Mouse (Mus musculus): ENCODE results near the gene Cxcr1.
"Not testable (repeated sequence)": the region's sequence is repeated elsewhere in the genome, so short reads cannot be mapped to it uniquely, and the experiment has no call there.

Gene Cxcr1

DNA sequence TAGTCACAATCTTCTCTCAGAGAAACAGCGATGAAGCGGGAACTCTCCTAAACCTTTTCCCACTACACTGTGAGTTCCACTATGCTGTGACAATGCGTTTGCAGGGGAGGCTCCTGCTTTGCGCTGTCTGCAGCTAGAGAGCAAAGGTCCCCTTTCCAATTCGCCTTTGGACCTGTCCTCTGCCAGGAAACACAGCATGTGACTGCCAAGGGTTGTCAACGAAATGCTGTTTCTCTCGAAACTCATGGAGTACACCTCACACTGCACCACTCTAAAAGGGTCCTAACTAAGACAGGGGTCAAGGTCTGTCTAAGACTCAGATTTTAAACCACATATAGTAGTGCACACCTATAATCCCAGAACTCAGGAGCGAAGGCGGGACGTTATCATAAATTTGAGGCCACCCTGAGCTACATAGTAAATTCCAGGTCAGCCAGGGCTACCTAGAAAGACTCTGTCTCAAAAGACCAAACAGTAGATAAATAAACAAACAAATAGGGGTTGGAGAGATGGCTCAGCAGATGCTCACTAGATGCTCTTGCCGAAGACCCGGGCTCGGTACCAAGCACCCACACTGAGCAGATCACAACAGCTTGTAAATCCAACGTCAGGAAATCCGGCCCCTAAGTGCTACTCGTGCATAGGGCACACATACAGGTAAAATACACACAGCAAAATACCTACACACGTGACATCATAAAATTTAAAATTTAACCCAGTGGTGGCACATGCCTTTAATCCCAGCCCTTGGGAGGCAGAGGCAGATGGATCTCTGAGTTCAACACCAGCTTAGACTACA is 2.4 kb upstream of the Cxcr1 start:
- in situ Hi-C loops (cut with MboI; ENCODE audit: low sequenced_read_pairs), result no loop called here

DNA sequence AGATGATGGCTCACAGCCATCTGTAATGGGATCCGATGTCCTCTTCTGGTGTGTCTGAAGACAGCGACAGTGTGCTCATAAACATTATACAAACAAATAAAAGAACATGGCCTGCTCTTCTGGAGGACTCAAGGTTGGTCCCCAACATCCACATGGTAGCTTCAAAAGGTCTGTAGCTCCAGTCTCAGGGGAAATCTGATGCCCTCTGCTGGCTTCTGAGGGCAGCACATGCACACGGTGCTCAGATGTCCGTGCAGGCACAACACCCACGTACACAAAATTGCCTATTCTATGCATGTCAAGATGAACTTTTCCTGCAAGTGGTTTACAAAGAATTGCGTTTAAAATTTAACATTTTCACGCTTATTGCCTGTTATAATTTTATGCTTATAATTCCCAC is 1.5 kb upstream of the Cxcr1 start:
- in situ Hi-C loops (cut with MboI; ENCODE audit: low sequenced_read_pairs), result no loop called here

DNA sequence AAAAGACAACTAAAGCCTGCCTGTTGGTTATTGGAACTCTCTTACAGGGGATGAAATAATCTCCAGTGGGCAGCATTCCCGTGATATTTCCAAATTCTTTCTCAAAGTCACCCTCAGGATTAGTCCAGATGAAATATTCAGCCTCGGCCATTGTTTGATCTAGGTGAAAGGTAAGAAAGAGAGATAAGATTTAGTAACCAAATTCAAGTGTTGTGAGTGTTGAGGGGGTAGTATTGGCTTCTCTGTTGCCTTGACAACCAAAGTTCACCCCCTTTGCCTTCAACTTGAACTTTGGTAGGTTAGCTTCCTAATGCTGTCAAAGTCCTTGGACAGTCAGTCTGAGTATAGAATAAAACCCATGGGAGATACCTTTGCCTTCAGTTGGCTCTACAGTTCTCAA is 1.7 kb downstream of the Cxcr1 start:
- in situ Hi-C loops (cut with MboI; ENCODE audit: low sequenced_read_pairs), result no loop called here

DNA sequence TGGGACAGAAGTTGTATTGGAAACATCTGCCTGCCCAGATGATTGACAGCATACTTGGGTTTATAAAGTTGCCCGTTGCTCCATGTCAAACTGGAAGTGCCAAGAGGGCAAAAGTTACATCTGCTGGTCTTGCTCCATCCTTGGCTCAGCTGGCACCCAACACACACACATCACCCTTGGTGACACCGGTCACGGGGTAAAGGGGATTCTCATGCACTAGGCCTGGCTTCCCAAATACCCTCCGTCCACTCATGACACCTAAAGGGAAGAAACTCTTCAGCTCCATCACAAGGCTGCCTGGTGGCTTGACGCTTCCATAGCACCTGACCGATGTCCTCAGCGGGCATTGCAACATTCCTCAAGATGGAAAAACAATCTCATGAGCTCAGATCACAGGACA is 4.0 kb downstream of the Cxcr1 start:
- in situ Hi-C loops (cut with MboI; ENCODE audit: low sequenced_read_pairs), result no loop called here

DNA sequence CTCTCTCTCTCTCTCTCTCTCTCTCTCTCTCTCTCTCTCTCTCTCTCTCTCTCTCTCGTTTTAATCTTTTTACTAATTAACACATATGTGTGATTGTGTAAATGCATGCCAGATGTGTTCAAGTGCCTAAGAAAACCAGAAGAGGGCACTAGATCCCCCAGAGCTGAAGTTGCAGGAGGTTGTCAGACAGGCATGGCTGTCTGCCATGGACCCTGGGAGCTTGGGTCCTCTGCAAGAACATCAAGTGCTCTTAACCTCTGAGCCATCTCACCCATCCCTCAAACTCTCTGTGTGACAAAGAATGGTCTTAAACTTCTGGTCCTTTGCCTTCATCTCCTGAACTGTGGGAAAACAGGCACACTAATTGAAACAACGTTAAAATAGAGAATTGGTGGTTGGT is 11.4 kb downstream of the Cxcr1 start:
- in situ Hi-C loops (cut with MboI; ENCODE audit: low sequenced_read_pairs), result no loop called here

DNA sequence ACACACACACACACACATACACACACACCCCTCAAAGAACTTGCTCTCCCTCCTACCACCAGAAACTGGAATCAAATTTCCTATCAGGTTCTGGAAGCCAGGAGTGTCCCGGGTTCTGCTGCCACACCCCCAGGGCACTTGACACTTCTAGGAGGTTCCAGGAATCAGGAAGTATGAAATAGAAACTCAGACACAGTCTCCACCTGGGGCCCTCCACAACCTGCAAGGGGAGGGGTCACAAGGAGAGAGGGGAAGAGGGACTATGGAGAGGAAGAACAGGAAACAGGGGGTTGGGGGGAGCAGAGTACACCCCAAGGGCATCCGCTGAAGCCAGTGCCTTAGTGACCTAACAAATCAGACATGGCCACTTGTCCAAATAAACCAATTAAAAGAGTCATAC is 13.0 kb downstream of the Cxcr1 start:
- in situ Hi-C loops (cut with MboI; ENCODE audit: low sequenced_read_pairs), result no loop called here

DNA sequence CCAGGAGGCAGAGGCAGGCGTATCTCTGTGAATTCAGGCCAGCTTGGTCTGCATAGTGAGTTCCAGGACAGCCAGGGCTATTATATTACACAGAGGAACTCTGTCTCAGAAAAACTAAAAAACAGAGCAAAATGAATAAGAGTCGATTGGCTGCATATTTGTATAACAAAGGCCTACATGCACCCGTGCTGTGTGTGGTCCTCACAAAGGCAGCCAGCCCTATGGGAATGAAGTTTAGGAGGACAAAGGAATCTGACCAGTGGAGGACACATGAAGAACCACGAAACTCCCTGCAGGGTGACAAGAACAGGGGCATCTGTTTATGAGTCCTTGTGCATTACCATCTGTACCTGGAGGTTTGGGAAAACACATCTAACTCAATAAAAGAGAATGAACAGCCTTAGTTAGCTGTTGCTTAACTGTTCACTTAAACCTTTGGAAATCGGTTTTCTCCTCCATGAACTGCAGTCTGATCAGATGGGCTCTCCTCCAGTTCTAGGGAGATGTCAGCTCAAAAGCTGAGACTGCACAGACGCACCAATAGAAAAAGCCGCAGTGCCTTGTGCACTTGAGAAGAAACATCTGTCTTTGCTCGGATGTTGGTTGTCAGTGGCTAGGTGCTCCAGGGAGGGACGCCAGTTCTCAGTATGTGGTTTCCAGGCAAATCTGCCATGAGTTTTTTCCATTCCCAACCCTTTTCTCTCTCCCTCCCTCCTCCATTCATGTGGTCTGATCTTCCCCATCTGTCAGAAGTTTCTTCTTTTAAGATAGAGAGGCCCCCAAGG is 14.6 kb downstream of the Cxcr1 start:
- in situ Hi-C loops (cut with MboI; ENCODE audit: low sequenced_read_pairs), result no loop called here

DNA sequence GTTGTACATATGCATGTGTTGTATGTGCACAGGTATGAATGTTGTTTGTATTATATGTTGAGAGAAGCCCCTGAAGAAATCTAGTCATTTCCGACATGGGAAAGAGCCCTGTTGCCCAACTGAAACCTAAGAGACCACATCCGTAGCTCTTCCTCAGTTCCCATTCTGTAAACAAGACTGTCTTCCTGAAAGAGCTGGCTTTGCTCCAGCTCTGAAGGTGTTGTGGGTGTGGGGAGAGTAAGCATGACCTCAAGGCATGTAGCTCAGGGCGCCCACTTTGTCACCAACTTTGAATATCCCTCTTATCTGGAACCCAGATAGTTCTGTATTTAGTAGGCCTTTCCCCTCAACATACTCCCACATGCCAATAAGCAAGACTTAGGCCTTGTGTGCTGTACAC is 15.8 kb downstream of the Cxcr1 start:
- in situ Hi-C loops (cut with MboI; ENCODE audit: low sequenced_read_pairs), result no loop called here

DNA sequence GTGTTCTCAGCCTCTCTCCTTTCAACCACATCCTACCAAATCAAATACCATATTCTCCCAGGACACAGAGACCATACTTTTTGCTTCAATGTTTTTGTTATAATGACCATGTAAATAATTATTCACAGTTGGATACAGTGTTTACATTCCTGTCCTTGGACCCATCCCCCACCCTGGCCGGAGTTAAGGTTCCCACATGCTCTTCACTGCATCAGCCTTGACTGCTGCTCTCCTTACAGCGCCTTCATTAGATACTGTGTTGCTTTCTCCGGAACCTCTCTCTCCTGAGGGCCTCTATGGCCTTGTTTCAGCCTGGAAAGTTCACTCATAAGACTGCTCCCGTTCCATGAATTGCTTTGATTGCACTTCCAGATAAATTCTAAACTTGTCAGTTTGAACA is 18.7 kb downstream of the Cxcr1 start:
- in situ Hi-C loops (cut with MboI; ENCODE audit: low sequenced_read_pairs), result no loop called here

DNA sequence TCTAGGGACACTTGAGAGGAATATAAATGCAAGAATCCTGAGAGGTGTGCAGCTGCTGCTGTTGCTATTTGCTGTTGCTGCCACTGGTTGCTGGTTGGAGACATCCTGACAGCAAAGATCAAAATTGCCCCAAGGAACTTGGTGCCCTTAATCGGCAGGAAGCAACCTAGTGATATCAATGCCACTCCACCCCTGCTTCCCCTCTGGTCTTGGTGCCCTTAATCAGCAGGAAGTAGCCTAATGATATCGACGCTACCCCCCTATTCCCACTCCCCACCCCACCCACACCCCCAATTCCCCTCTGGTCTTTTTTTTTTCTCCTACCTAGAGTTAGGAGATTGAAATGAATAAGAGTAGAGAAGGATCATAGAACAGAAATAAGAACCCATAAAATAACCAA is 21.7 kb downstream of the Cxcr1 start:
- in situ Hi-C loops (cut with MboI; ENCODE audit: low sequenced_read_pairs), result no loop called here

DNA sequence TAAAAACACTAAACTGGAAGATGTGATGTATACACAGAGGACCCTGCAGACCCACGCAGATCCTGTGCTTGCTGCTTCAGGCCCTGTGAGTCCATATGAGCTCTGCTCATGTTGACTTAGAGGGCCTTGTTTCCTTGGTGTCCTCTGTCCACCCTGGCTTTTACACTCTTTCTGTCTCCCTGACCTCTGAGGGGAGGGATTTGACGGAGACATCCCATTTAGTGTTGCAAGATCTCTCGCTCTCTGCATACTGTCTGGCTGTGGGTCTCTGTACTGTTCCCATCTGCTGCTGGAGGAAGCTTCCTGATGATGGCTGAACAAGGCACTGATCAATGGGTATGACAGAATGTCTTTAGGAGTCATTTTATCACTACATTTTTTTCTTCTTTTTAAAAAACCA is 24.7 kb downstream of the Cxcr1 start:
- in situ Hi-C loops (cut with MboI; ENCODE audit: low sequenced_read_pairs), result no loop called here

DNA sequence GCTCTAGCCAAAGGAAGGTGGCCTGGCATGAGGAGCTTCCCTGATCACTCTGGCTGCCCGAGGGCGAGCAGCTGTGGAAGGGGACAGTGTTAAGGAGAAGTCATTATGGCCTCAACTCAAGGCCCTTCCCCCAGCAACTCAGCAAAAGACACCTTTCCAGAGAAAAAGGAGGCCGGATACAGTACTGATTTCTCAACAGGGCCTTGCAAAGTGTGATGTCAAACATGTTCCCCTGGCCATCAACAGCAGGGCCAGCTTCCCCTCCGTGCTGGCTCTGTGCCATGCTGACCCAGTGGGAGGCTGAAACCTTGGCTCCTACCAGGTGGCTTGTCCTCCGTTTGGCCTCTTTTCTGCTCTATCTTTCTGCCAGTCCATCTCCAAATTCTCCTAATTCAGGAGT is 27.3 kb downstream of the Cxcr1 start:
- in situ Hi-C loops (cut with MboI; ENCODE audit: low sequenced_read_pairs), result no loop called here

DNA sequence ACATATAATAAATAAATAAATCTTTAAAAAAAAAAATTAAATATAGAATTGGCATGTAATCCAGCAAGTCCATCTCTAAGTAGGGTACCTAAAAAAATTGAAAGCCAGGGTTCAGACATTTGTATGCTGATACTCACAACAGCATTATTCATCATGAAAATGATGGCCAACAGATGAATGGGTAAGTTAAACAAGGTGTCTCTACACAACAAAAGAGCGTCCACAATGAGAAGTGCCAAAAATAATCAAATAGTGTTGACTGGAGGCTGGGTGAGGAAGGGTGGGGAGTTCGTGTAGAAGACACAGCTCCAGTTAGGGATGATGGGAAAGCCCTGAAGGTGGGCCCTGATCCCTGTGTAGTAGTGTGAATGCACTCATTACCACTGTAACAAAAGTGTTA is 34.4 kb downstream of the Cxcr1 start:
- in situ Hi-C loops (cut with MboI; ENCODE audit: low sequenced_read_pairs), result no loop called here

DNA sequence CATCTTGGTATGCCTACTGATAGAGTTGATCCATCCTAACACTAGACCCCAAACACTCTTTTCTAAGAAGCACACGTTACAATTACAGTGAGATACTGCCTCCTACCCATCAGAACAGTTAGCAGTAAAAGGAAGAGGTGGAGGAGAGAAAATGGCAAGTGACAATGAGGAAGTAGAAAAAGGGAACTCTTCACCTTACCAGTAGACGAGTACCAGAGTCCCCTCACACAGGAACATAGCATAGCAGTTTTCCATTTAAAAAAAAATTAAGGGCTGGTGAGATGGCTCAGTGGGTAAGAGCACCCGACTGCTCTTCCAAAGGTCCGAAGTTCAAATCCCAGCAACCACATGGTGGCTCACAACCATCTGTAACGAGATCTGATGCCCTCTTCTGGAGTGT is 34.8 kb downstream of the Cxcr1 start:
- in situ Hi-C loops (cut with MboI; ENCODE audit: low sequenced_read_pairs), result not testable (repeated sequence)

DNA sequence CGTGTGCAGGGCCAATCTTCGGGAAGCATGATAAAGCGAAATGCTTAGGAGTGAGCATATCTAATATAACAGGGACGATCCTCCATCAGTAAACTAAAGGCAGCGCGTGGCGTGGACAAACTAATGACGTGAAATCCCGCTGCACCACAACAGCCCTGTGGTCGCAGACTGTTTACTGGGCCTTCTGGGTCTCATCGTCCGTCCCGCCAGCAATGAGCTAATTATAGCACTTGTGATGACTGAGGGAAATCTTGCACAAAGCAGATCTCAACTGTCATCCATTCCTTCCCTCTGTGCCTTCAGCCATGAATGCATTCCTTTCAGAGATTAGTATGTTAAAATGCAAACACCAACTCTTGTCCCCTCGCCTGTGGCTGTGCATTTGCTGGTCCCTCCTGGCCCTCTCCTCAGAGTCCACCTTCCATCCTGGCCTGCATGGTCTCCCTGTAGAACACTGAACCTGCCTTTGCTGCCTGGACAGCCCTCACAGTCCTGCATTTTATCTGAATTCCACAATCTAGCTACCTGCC is 38.0 kb downstream of the Cxcr1 start:
- in situ Hi-C loops (cut with MboI; ENCODE audit: low sequenced_read_pairs), result no loop called here

DNA sequence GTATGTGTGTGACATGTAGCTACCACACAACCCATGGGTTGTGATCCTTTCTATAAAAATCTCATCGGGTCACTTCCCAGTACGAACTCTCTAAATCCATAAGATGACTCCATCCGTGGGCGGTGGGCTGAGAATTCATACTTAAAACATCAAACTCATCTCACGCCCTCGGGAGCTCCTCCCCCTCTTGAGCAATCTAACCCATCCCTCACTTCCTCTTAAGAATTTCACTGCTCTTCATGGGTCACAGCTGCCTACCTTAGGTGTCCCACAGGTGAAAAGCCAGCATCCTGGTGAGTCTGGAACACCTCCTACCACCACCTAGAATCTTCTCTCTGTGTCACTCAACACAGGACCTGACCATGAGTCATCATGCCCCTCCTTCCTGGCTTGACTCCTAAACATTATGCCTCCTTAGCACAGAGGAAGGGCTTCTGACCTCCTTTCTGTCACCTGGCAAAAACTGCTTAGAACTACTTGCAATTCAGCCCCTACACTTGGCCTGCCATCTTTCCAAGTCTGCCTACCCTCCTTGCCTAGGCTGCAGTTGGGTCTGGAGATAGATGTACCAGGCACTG is 38.9 kb downstream of the Cxcr1 start:
- in situ Hi-C loops (cut with MboI; ENCODE audit: low sequenced_read_pairs), result no loop called here

DNA sequence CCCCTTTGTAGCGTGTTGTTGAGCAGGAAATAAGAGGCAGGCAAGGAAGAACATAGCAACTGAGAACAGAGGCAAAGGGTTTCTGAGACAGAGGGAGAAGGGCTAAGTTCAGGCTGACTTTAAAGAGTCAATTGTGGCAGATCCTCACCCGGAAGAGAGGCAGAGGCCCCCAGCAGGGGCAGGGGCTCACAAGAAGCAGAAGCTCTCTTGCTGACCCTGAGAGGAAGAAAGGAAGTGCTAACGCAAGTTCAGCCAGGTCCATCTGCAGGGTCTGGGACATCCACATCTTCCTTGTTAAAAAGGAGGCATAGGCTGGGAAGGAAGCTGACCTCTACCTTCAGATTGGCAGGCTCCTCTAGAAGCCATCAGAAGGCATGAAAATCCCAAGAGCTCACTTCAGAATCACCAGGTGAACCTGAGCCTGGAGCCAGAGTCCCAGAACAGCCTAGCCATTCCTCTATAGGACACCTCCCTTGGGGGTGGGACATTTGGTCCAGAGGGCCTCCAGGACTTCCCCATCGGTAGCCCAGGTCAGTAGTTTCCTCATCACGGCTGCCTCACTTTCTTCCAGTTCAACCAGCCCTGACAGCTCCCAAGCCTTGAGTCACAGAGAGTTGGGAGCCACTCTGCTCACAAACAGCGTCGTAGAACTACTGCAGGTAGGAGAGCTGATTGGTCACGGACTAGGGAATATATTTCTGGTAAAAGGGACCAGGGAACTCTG is 40.8 kb downstream of the Cxcr1 start, which contains the start of gene Cxcr2:
TSS of gene Cxcr2 (plus strand) at position 529 of the 724 bp plus-strand sequence.
- in situ Hi-C loops (cut with MboI; ENCODE audit: low sequenced_read_pairs), result no loop called here

DNA sequence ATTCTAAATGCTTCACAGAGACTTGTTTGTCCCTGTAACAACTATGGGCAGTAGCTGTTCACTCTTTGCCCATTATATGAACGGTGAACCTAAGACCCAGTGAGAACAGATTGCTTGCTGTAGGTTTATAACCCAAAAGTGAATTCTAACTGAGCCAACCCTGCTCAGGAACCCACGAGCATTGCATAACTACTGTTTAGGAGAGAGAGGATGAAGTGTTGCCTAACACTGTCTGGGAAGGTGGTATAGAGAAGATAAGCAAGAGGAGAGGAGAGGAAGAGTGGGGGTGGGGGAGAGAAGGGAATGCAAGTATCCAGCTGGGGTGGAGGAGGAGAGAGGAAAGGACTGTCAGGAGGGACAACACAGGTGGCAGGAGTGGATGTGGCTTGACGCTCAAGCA is 43.3 kb downstream of the Cxcr1 start:
- in situ Hi-C loops (cut with MboI; ENCODE audit: low sequenced_read_pairs), result no loop called here

DNA sequence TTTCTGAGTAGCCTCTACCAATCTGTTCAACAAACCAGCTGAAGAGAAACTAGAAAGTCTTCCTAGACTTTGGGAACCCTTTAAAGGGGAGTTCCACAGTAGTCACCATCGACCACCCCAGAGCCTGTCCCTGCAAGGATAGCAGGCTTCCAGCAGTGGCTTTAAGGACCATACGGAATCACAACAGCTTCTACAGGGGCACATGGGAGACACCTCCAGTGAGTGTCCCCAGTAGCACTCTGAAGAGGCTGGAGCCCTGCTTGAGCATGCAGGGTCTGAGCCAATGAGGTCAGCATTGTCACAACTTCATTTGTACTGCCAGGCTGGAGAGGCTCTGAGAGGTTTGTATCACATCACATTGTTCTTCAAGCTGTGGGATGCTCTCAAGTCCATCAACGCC is 44.3 kb downstream of the Cxcr1 start:
- in situ Hi-C loops (cut with MboI; ENCODE audit: low sequenced_read_pairs), result no loop called here

DNA sequence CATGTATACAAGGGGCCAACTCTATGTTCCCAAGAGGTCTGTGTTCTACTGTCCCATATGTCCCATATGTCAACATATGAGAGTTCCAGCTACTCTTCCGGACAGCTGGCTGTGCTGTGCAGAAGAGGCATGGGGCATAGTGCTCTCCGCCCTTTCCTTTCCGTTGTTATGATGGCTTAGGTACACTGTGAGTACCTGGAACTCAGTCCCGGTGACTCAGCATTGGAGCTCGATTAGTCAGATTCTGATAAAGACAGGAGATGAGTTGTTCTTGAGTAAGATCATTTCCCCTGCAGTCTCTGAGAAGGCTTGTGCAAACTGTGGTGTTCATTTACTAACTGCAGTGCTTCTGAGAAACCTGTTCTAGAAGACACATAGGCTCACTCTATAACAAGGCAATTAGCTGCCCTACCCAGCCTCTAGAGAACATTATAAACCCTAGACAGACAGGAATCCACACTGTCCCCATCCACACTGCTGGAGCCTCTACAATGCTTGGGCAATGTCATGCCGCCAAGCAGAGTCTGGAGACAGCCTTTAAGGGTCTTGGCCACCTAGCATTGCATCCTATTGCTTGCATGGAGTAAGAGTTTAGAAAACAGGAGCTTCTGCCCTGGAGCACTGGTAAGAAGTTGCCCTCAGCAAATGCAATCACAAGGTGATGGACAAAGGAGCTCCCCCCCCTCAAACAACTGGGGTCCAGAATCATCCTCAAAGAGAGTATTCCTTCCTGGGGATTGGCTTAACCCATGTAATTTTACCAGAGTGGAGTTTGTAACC is 45.1 kb downstream of the Cxcr1 start:
- in situ Hi-C loops (cut with MboI; ENCODE audit: low sequenced_read_pairs), result no loop called here

All from CH12F3 (cell line).